Comparison of ENCODE assay signal across 8 mouse cellular contexts in the genomic region with DNA sequence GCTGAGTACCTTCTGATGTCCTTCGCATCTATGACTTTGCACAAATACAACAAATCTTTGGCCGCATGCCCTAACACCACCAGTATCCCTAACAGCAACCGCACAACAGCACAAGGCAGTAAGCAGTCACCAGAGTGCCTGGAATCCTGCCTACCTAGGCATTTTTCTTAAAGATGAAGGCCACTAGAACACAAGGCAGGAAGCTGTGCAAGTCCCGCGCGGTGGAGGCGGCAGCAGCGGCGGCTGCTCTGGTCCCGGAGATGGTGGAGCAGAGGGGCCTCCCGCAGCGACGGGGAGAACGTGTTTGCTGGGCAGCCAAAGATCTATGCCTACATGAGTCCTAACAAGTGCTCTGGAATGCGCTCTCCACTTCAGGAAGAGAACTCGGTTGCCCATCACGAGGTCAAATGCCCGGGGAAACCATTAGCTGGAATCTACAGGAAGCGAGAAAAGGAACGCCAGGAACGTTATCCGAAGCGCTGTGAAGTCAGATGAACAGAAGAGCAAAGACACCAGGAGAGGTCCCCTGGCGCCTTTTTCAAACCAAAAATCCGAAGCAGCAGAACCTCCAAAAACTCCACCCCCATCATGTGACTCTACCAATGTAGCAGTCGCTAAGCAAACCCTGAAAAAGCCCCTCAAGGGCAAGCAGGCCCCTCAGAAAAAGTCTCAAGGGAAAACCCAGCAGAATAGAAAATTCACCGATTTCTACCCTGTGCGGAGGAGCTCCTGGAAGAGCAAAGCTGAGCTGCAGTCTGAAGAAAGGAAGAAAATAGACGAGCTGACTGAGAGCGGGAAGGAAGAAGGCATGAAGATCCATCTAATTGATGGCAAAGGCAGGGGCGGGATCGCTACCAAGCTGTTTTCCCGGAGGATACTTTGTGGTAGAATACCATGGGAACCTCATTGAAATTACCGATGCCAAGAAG. TPM values are rescaled to one million over a fixed set of nuclear protein-coding genes. Genes with fewer than 3 reads are reported as not detected.
DNase-seq lines count a peak whose midpoint lies in the region; ATAC-seq lines count a peak whose summit lies in the region.

No protein-coding gene starts in this region.

- no peaks in the 10 kb centered on the region for H3K36me3 ChIP-seq in embryonic facial prominence, embryonic 12.5 days
- H3K36me3 ChIP-seq in heart, embryonic 13.5 days, result no peaks in the 10 kb centered on the region
- no peaks in the 10 kb centered on the region for H3K36me3 ChIP-seq in kidney, embryonic 16.5 days (ENCODE audit: insufficient read depth, low read length)
- H3K36me3 ChIP-seq in liver, embryonic 16.5 days (ENCODE audit: control insufficient read depth, insufficient read depth), result no peaks in the 10 kb centered on the region

- H3K27ac ChIP-seq in embryonic facial prominence, embryonic 12.5 days, result peak overlapping the region; percentile 20; the same call in 1 of the 2 replicates
- peak overlapping the region; percentile 92 for H3K27ac ChIP-seq in heart, embryonic 13.5 days (replicated peaks)
- no peak overlapping the region; the same call in 1 of the 2 replicates for H3K27ac ChIP-seq in kidney, embryonic 16.5 days (ENCODE audit: low read length)
- 0 out of 2 replicates have a peak overlapping the region, but pooled peaks have one; percentile 10 for H3K27ac ChIP-seq in liver, embryonic 16.5 days (ENCODE audit: low read length)

- H3K9ac ChIP-seq in embryonic facial prominence, embryonic 12.5 days, result peak overlapping the region; percentile 44; the same call in 1 of the 2 replicates
- peak overlapping the region; percentile 81 for H3K9ac ChIP-seq in heart, embryonic 13.5 days
- peak overlapping the region; percentile 45 for H3K9ac ChIP-seq in kidney, embryonic 16.5 days (replicated peaks; ENCODE audit: low read length)
- H3K9ac ChIP-seq in liver, embryonic 16.5 days (ENCODE audit: low read depth, low read length), result peak overlapping the region; percentile 62

- WGBS in embryonic facial prominence, embryonic 12.5 days, result 10% methylated on average over 34 of the region's 34 CpGs
- WGBS in heart, embryonic 13.5 days, result 5% methylated on average over 34 of the region's 34 CpGs
- 6% methylated on average over 34 of the region's 34 CpGs for whole genome bisulfite sequencing in kidney, embryonic 16.5 days
- WGBS in liver, embryonic 16.5 days (ENCODE audit: insufficient replicate concordance), result 10% methylated on average over 34 of the region's 34 CpGs

- H3K4me2 ChIP-seq in embryonic facial prominence, embryonic 12.5 days (replicated peaks), result peak overlapping the region; percentile 67
- H3K4me2 ChIP-seq in heart, embryonic 13.5 days, result peak overlapping the region; percentile 71
- H3K4me2 ChIP-seq in kidney, embryonic 16.5 days (replicated peaks; ENCODE audit: low read depth, low read length), result peak overlapping the region; percentile 62
- H3K4me2 ChIP-seq in liver, embryonic 16.5 days (ENCODE audit: low read depth, low read length), result peak overlapping the region; percentile 87

- ATAC-seq in embryonic facial prominence, embryonic 12.5 days (ENCODE audit: insufficient number of reproducible peaks, insufficient read depth, low FRiP score, low TSS enrichment), result 0 out of 2 replicates have a peak, but pooled peaks have one; percentile 10
- ATAC-seq in heart, embryonic 13.5 days (ENCODE audit: extremely low read depth, insufficient number of reproducible peaks, low FRiP score, low TSS enrichment), result no peak; the same call in 1 of the 2 replicates
- peak; percentile 68 for ATAC-seq in kidney, embryonic 16.5 days (ENCODE audit: low FRiP score, low TSS enrichment)
- peak; percentile 42 for ATAC-seq in liver, embryonic 16.5 days (ENCODE audit: low read depth)

- H3K9me3 ChIP-seq in embryonic facial prominence, embryonic 12.5 days, result no peaks in the 10 kb centered on the region
- no peaks in the 10 kb centered on the region for H3K9me3 ChIP-seq in heart, embryonic 13.5 days
- H3K9me3 ChIP-seq in kidney, embryonic 16.5 days (ENCODE audit: low read length), result no peaks in the 10 kb centered on the region
- H3K9me3 ChIP-seq in liver, embryonic 16.5 days (replicated peaks; ENCODE audit: control insufficient read depth, low read length), result no peaks in the 10 kb centered on the region

- H3K4me3 ChIP-seq in embryonic facial prominence, embryonic 12.5 days, result peak overlapping the region; percentile 35
- H3K4me3 ChIP-seq in heart, embryonic 13.5 days, result peak overlapping the region; percentile 51
- peak overlapping the region; percentile 40 for H3K4me3 ChIP-seq in kidney, embryonic 16.5 days (ENCODE audit: low read length)
- peak overlapping the region; percentile 57 for H3K4me3 ChIP-seq in liver, embryonic 16.5 days (ENCODE audit: low read depth, low read length)

- 0 out of 2 replicates have a peak, but pooled peaks cover under 1% of the 10 kb centered on the region for H3K27me3 ChIP-seq in embryonic facial prominence, embryonic 12.5 days
- H3K27me3 ChIP-seq in heart, embryonic 13.5 days (replicated peaks), result 0 out of 2 replicates have a peak, but pooled peaks cover 1% of the 10 kb centered on the region
- H3K27me3 ChIP-seq in kidney, embryonic 16.5 days (ENCODE audit: insufficient read depth, low read length), result no peaks in the 10 kb centered on the region
- H3K27me3 ChIP-seq in liver, embryonic 16.5 days (ENCODE audit: control insufficient read depth, insufficient read depth, low read depth, low read length), result no peaks in the 10 kb centered on the region

- no peaks in the 10 kb centered on the region; the same call in 1 of the 2 replicates for H3K4me1 ChIP-seq in embryonic facial prominence, embryonic 12.5 days
- peaks cover 19% of the 10 kb centered on the region for H3K4me1 ChIP-seq in heart, embryonic 13.5 days
- peaks cover 9% of the 10 kb centered on the region for H3K4me1 ChIP-seq in kidney, embryonic 16.5 days (ENCODE audit: insufficient read depth, low read length)
- H3K4me1 ChIP-seq in liver, embryonic 16.5 days (ENCODE audit: control insufficient read depth, low read depth, low read length), result peaks cover 23% of the 10 kb centered on the region

- peak; percentile 57 for DNase-seq in CD4-positive helper T cell, adult 2 months (ENCODE audit: low read depth, low spot score)
- peak; percentile 62 for DNase-seq in adrenal gland, postnatal 14 days
- DNase-seq in neural tube, embryonic 10.5 days (ENCODE audit: extremely low spot score, low spot score), result peak; percentile 65
- peak; percentile 23 for DNase-seq in testis, postnatal 14 days (ENCODE audit: low spot score)

RNA-seq across cellular contexts. Expression of a gene that starts 21.2 kb away (rescaled TPM):
- 0.56 and 2.0 TPM in 2 replicates for total RNA-seq in adrenal gland, postnatal 14 days (2021)
- 0.51 and 0.53 TPM in 2 replicates for polyA plus RNA-seq in embryonic facial prominence, embryonic 12.5 days (2016; fragmentation: Nextera tagmentation; extraction: Ambion mirVana)
- polyA plus RNA-seq in heart, embryonic 13.5 days (2015; fragmentation: Nextera tagmentation; extraction: Ambion mirVana), result 0.53 and 0.55 TPM in 2 replicates
- polyA plus RNA-seq in kidney, embryonic 16.5 days (2015; fragmentation: Nextera tagmentation; extraction: Ambion mirVana), result 0.32 and 0.41 TPM in 2 replicates
- polyA plus RNA-seq in liver, embryonic 16.5 days (2015; fragmentation: Nextera tagmentation; extraction: Ambion mirVana), result 0.21 and 0.27 TPM in 2 replicates

RNA-seq across cellular contexts. Expression of a gene that starts 24.1 kb away (rescaled TPM):
- total RNA-seq in adrenal gland, postnatal 14 days (2021), result 41.2 and 42.2 TPM in 2 replicates
- polyA plus RNA-seq in embryonic facial prominence, embryonic 12.5 days (2016; fragmentation: Nextera tagmentation; extraction: Ambion mirVana), result 144 and 151 TPM in 2 replicates
- 92.3 and 102 TPM in 2 replicates for polyA plus RNA-seq in heart, embryonic 13.5 days (2015; fragmentation: Nextera tagmentation; extraction: Ambion mirVana)
- 94.3 and 102 TPM in 2 replicates for polyA plus RNA-seq in kidney, embryonic 16.5 days (2015; fragmentation: Nextera tagmentation; extraction: Ambion mirVana)
- 28.8 and 31.0 TPM in 2 replicates for polyA plus RNA-seq in liver, embryonic 16.5 days (2015; fragmentation: Nextera tagmentation; extraction: Ambion mirVana)

RNA-seq across cellular contexts. Expression of a gene that starts 43.6 kb away (rescaled TPM):
- 21.4 and 27.2 TPM in 2 replicates for total RNA-seq in adrenal gland, postnatal 14 days (2021)
- 0.14 and 0.19 TPM in 2 replicates for polyA plus RNA-seq in embryonic facial prominence, embryonic 12.5 days (2016; fragmentation: Nextera tagmentation; extraction: Ambion mirVana)
- 0.37 and 0.69 TPM in 2 replicates for polyA plus RNA-seq in heart, embryonic 13.5 days (2015; fragmentation: Nextera tagmentation; extraction: Ambion mirVana)
- polyA plus RNA-seq in kidney, embryonic 16.5 days (2015; fragmentation: Nextera tagmentation; extraction: Ambion mirVana), result 9.4 and 10.0 TPM in 2 replicates
- 34.8 and 40.4 TPM in 2 replicates for polyA plus RNA-seq in liver, embryonic 16.5 days (2015; fragmentation: Nextera tagmentation; extraction: Ambion mirVana)

RNA-seq across cellular contexts. Expression of a gene that starts 45.9 kb away (rescaled TPM):
- 46.2 and 46.5 TPM in 2 replicates for total RNA-seq in adrenal gland, postnatal 14 days (2021)
- polyA plus RNA-seq in embryonic facial prominence, embryonic 12.5 days (2016; fragmentation: Nextera tagmentation; extraction: Ambion mirVana), result 29.2 and 31.0 TPM in 2 replicates
- polyA plus RNA-seq in heart, embryonic 13.5 days (2015; fragmentation: Nextera tagmentation; extraction: Ambion mirVana), result 29.7 and 35.3 TPM in 2 replicates
- 29.7 and 34.4 TPM in 2 replicates for polyA plus RNA-seq in kidney, embryonic 16.5 days (2015; fragmentation: Nextera tagmentation; extraction: Ambion mirVana)
- 10.6 and 11.2 TPM in 2 replicates for polyA plus RNA-seq in liver, embryonic 16.5 days (2015; fragmentation: Nextera tagmentation; extraction: Ambion mirVana)
